Mouse (Mus musculus): ENCODE results near the gene Nudt8.

- no peak for TF ChIP-seq POLR2A (IDR thresholded peaks at IDR 0.05; ENCODE audit: borderline replicate concordance, extremely low read depth, insufficient read depth, insufficient read length, poor library complexity, severe bottlenecking)
- no peak for TF ChIP-seq CTCF (IDR thresholded peaks at IDR 0.05; ENCODE audit: borderline replicate concordance, extremely low read depth, insufficient read depth, insufficient read length)
These were observed 22.8 kb downstream of the Nudt8 start for GRCm38 (mm10) chr19:4023185-4023584.
